Mouse (Mus musculus): ENCODE data around the gene Dlg2.

Dlg2 gene

DNA sequence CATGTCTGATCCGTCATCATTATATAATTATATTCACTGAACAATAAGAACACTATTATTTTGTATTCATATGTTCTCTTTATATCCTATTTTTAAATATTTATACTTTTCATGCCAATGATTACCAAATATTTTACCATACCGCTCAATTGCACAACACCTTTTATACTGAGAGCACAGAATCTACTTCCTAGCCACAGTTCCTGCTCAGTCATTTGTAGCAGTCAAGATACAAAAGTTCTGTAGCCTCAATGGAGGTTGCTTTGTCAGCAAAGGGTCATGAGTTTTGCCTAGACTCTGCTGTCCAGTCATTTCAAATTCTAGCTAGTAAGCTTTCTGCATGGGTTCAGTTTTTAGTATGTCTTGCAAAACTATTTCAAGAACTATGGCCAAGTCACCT is 6.1 kb downstream of the Dlg2 start:
- in situ Hi-C loops (cut with MboI; ENCODE audit: low pct_unique_long_range_greater_than_20kb in 1 of 2, low sequenced_read_pairs in 2 of 2, unreplicated experiment in 1 of 2): loop anchor here in 1 of 2 experiments (25.0 kb wide), 1 partner anchor 955 kb away; no protein-coding TSS in a partner anchor

- in situ Hi-C loops (cut with MboI; ENCODE audit: low pct_unique_long_range_greater_than_20kb in 1 of 2, low sequenced_read_pairs in 2 of 2, unreplicated experiment in 1 of 2): no loop called here
These were observed 31.7 kb downstream of the Dlg2 start for GRCm38 (mm10) chr7:90508124-90508523.

DNA sequence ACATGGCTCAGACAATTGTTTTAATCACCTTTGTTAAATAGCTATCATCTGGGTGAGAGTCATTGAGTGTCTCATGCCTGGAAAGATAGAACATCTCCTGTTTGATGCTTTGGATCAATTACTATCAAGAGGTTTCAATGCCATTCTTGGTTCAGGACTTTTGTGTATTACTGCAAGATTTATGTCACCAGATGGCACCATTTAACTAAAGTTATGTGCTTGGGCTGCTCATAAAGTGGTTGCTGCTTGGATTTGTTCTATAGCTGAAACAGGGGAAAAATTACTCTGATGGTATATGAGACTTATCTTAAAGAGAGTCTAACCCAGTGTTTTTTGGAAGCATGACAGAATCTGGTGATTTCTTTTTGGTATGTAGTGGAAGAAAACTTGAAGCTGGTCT is 35.8 kb downstream of the Dlg2 start:
- in situ Hi-C loops (cut with MboI; ENCODE audit: low pct_unique_long_range_greater_than_20kb in 1 of 2, low sequenced_read_pairs in 2 of 2, unreplicated experiment in 1 of 2): no loop called here

DNA sequence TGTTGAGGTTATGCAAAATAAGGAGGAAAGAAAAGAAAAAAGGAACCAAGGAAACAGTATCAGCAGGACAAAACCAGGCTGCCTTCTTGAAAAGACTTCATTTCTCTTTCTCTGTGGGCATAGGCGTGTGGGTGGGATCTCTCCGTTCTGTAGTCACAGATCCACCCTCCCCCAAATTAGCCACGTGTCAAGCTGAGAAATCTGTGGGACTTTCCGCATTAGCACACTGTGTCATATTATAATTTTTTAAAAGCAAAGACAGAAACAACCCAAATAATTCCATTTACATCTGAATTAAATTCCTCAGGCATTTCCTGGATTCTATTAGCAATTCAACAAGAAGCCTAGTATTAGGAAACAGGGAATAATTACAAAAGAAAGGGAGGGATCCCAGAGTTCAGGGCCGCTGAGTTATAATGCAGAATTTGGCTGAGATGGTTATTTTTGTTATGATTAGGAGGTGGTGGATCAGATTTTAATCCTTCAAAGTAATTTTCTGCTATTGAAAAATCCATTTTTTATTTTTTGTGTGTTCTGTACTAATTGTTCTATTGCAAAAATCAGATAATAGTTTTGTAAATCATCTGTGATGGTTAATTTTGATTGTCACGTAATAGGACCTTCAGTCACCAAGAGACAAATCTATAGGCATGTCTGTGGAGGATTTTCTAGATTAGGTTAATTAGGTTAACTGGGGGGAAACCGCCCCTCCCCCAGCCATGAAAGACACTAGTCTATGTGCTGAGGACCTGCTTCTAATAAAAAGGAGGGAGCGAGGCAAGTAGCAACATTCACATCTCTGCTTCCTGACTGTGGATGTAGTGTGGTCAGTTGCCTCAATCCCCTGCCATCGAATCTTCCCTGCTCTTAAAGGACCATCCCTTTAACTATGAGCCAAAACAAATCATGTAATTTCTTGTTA is 63.3 kb downstream of the Dlg2 start:
- in situ Hi-C loops (cut with MboI; ENCODE audit: low pct_unique_long_range_greater_than_20kb in 1 of 2, low sequenced_read_pairs in 2 of 2, unreplicated experiment in 1 of 2): no loop called here

DNA sequence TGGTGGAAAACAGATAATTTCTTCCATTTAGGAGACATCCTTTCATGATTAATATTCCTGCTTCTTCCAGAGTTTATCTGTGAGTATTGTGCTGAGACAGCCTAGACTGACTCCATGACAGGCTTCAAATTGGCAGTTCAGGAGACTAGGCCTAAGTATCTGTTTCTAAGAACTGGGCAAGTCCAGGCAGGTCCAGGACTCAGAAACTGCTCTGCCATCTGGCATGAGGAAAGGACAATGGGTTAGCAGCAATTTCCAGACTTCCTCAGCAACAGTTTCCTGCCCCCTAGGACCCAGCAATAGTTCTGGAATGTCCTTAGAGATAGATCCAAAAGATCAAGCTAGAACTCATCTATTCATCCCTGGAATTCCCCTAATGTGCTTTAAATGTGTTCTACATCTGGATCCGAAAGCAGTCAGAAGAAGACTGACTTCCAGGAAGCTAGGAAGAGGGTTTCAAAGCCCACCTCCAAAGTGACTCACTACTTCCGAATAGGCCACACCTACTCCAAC is 64.4 kb downstream of the Dlg2 start:
- in situ Hi-C loops (cut with MboI; ENCODE audit: low pct_unique_long_range_greater_than_20kb in 1 of 2, low sequenced_read_pairs in 2 of 2, unreplicated experiment in 1 of 2): no loop called here

DNA sequence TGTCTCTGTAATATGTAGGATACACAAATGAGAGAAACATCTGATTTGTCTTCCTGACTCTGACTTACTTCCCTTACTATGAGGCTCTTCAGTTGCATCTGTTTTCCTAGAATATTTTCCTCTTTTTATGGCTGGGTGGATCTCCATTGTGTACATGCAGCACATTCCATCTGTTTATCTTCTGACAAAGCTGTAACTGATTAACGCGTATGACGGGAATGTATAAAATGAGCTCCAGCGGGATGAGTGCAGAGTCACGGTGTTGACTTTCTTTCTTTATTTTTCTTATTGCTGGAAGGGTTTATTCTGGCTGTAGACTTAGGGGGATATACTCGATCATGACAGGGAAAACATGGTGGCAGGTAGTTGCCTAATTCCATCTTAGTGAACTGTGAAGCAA is 76.9 kb downstream of the Dlg2 start:
- in situ Hi-C loops (cut with MboI; ENCODE audit: low pct_unique_long_range_greater_than_20kb in 1 of 2, low sequenced_read_pairs in 2 of 2, unreplicated experiment in 1 of 2): no loop called here

GRCm38 (mm10) chr7:90554421-90554820 is 77.9 kb downstream of the Dlg2 start:
- in situ Hi-C loops (cut with MboI; ENCODE audit: low pct_unique_long_range_greater_than_20kb in 1 of 2, low sequenced_read_pairs in 2 of 2, unreplicated experiment in 1 of 2): no loop called here

- in situ Hi-C loops (cut with MboI; ENCODE audit: low pct_unique_long_range_greater_than_20kb in 1 of 2, low sequenced_read_pairs in 2 of 2, unreplicated experiment in 1 of 2): no loop called here
These were observed 92.7 kb downstream of the Dlg2 start for GRCm38 (mm10) chr7:90569130-90569529.

DNA sequence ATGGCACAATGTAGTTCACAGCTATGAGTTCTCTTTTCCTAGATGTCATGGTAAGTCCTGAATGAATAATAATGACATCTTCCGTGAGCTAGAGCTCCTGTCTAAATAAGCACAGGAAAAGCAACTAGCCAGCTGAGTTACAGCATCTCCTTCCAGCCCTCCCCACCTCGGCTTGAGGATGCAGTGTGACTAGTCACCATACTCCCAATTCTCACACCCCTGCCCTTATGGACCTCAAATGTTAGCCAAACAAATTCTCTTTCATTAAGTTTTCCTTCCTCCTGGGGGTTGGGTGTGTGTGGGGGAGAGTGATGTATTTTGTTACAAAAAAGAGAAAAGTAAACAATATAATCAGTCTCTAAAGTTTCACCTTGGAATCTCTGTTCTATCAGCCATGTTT is 111.3 kb downstream of the Dlg2 start:
- in situ Hi-C loops (cut with MboI; ENCODE audit: low pct_unique_long_range_greater_than_20kb in 1 of 2, low sequenced_read_pairs in 2 of 2, unreplicated experiment in 1 of 2): no loop called here

DNA sequence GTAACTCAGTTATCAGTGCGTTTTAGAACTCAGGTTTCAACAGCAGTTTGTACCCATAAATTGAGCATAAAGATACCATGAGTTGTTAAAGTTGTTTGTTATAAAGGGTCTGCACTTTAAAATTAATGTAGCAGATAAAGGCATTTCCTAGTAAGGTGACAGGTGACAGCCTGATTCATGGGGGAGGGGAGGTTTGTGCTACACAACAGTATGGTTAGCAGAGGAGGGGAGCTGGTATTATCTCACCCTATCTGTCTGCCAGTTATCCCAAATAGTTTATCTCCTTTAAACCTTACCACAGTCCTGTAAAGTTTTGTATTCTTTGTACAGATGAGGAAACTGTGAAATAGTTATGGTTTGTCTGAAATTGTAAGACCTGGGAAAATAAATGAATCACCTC is 111.8 kb downstream of the Dlg2 start:
- in situ Hi-C loops (cut with MboI; ENCODE audit: low pct_unique_long_range_greater_than_20kb in 1 of 2, low sequenced_read_pairs in 2 of 2, unreplicated experiment in 1 of 2): no loop called here

- in situ Hi-C loops (cut with MboI; ENCODE audit: low pct_unique_long_range_greater_than_20kb in 1 of 2, low sequenced_read_pairs in 2 of 2, unreplicated experiment in 1 of 2): no loop called here
These were observed 133.3 kb downstream of the Dlg2 start for GRCm38 (mm10) chr7:90609764-90610163.

GRCm38 (mm10) chr7:90630546-90630945 is 154.1 kb downstream of the Dlg2 start:
- in situ Hi-C loops (cut with MboI; ENCODE audit: low pct_unique_long_range_greater_than_20kb in 1 of 2, low sequenced_read_pairs in 2 of 2, unreplicated experiment in 1 of 2): no loop called here

DNA sequence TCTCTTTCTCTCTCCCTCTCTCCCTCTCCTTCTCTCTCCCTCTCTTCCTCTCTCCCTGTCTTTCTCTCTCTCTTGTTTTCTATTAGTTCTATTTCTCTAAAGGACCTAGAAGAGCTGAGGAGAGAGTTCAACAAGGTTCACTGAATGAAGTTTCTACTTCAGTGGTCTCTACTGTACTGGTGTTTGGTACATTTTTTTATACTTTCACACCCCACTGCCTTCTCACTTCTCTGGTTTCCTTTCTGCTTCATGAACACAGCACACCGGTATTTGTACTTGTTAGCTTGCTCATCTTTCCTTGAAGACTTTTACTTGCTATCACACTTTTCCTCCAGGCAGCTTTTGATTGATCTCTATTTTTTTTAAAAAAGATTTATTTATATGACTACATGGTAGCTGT is 173.0 kb downstream of the Dlg2 start:
- in situ Hi-C loops (cut with MboI; ENCODE audit: low pct_unique_long_range_greater_than_20kb in 1 of 2, low sequenced_read_pairs in 2 of 2, unreplicated experiment in 1 of 2): no loop called here

GRCm38 (mm10) chr7:90651128-90651527 is 174.7 kb downstream of the Dlg2 start:
- in situ Hi-C loops (cut with MboI; ENCODE audit: low pct_unique_long_range_greater_than_20kb in 1 of 2, low sequenced_read_pairs in 2 of 2, unreplicated experiment in 1 of 2): no loop called here

DNA sequence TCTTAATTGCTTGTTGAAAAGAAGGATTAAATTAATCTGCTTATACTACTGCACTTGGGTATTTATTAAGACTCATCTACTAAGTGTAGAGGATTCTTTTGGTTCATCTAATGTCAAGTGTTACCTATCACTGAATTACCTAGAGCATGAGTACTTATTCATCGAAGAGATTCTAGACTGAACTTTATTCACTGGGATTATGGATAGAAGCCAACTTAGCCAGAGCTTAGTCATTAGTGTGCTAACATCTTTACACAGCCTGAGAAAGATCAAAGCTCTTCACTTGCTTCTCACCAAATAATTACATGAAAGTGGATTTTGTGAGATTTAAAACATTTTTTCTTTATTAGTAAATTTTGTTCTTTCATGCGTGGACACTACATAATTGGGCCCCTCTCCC is 175.1 kb downstream of the Dlg2 start:
- in situ Hi-C loops (cut with MboI; ENCODE audit: low pct_unique_long_range_greater_than_20kb in 1 of 2, low sequenced_read_pairs in 2 of 2, unreplicated experiment in 1 of 2): no loop called here

DNA sequence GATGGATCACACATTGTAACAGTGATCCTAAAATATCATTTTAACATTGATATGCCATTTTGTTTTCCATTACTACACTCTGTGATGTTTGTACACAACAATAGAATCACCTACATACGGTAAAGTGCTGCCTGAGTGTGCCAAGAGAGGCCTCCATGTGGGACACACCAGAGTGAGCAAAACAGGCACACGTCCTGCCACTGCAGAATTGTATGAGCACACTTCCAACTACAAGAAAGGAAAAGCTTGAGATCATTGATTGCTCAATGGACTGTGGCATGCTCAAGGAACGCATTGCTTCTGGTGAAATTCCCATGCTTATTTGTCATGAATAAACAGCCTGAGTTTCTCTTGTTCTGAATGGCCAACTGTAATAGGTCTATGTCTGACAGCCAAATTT is 182.1 kb downstream of the Dlg2 start:
- in situ Hi-C loops (cut with MboI; ENCODE audit: low pct_unique_long_range_greater_than_20kb in 1 of 2, low sequenced_read_pairs in 2 of 2, unreplicated experiment in 1 of 2): no loop called here

DNA sequence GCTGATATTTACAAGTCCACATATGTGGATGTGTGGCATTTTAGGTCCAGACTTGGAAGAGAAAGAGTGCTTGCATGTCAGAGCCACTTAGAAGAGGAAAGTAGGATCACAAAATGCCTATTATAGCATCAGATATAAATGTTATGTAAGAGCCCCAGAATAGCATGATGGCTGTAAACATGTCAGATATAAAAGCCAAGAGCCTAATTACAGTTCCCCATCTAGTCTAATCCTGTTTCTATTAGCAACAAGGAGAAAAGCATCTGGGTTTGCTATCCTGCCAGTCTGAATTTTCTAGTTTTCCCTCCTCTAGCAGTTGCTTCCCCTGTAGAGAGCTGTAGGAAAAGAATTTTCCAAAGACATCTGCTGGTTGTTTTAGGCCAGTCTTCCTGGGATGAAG is 217.6 kb downstream of the Dlg2 start:
- in situ Hi-C loops (cut with MboI; ENCODE audit: low pct_unique_long_range_greater_than_20kb in 1 of 2, low sequenced_read_pairs in 2 of 2, unreplicated experiment in 1 of 2): no loop called here

DNA sequence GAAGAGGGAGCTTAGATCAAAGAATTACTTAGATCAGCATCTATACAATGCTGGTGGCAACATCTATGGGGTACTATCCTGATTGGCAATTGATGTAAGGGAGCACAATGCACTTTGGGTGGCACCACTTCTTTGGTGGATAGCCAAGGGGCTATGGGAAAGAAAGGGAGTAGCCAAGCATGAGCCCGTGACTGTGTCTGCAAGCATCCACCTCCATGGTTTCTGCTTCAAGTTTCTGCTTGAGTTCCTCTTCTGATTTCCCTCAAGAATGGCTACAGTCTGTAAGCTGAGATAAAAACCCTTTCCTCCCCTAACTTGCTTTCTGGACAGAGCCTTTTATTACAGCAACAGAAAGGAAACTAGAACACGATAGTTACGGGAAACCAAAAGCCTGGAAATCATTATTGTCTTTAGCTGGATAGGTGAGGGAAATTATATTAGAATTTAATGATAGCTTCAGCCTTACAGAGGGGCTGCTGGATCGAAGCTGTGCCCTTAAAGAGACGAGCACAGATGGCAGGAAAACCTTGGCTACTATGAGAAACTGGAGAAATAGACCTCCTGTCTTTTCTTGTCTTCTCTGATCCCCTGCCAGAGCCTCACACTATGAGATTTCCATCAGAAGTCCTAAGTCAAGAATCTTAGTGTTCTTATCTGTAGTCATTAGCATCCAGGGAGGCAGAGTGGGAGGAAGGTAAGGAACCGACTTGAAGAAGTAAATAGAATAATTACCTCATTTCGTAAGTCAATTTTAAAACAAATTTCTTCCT is 219.9 kb downstream of the Dlg2 start:
- in situ Hi-C loops (cut with MboI; ENCODE audit: low pct_unique_long_range_greater_than_20kb in 1 of 2, low sequenced_read_pairs in 2 of 2, unreplicated experiment in 1 of 2): no loop called here

GRCm38 (mm10) chr7:90703163-90703852 is 226.8 kb downstream of the Dlg2 start:
- in situ Hi-C loops (cut with MboI; ENCODE audit: low pct_unique_long_range_greater_than_20kb in 1 of 2, low sequenced_read_pairs in 2 of 2, unreplicated experiment in 1 of 2): no loop called here

All from mouse embryonic stem cell (cell line).